Mouse (Mus musculus): ENCODE data around the gene Fbxo36. TPM values are rescaled to one million over a fixed set of nuclear protein-coding genes. Genes with fewer than 3 reads are reported as not detected.

Gene Fbxo36
- total and polyA plus RNA-seq, 2 experiments from 2014 or later = 8.3 to 12.8 TPM

GRCm38 (mm10) chr1:84881248-84882065 is 41.8 kb downstream of the Fbxo36 start:
- Histone ChIP-seq H3K4me2 (ENCODE audit: low read depth, low read length) (no peak overlapping the region), H3K9me3 (replicated peaks; ENCODE audit: control insufficient read depth, low read length) (no peaks in the 10 kb centered on the region), H3K4me3 (ENCODE audit: low read depth, low read length) (no peak overlapping the region), H3K27ac (ENCODE audit: low read depth) (no peak overlapping the region), H3K36me3 (replicated peaks; ENCODE audit: control insufficient read depth, insufficient read depth, low read length) (no peaks in the 10 kb centered on the region), H3K4me1 (ENCODE audit: control insufficient read depth, insufficient read depth) (no peaks in the 10 kb centered on the region), H3K9ac (replicated peaks; ENCODE audit: low read depth, low read length) (no peak overlapping the region), H3K27me3 (ENCODE audit: control insufficient read depth, insufficient read depth, low read length) (no peaks in the 10 kb centered on the region)
- TF ChIP-seq EP300 (IDR thresholded peaks at IDR 0.05; ENCODE audit: low read depth) (no peak), CTCF (IDR thresholded peaks at IDR 0.05; ENCODE audit: low read depth) (no peak; the same call in 1 of the 2 replicates)
- ATAC-seq (ENCODE audit: insufficient read depth, low read depth) = no peak
- DNase-seq (ENCODE audit: low spot score) = no peak
- 71% methylated on average over 11 of the region's 11 CpGs for WGBS

- H3K9me3 ChIP-seq (replicated peaks; ENCODE audit: control insufficient read depth, low read length) = no peaks in the 10 kb centered on the region
- no peak overlapping the region for H3K27ac ChIP-seq (ENCODE audit: low read depth)
- no peak for TF ChIP-seq EP300 (IDR thresholded peaks at IDR 0.05; ENCODE audit: low read depth)
- TF ChIP-seq CTCF (IDR thresholded peaks at IDR 0.05; ENCODE audit: low read depth) = no peak
- no peak overlapping the region for H3K9ac ChIP-seq (replicated peaks; ENCODE audit: low read depth, low read length)
- DNase-seq (ENCODE audit: low spot score) (no peak), ATAC-seq (ENCODE audit: insufficient read depth, low read depth) (no peak)
- 78% methylated on average over 2 of the region's 2 CpGs for WGBS
- no peak overlapping the region for H3K4me2 ChIP-seq (ENCODE audit: low read depth, low read length)
- H3K4me1 ChIP-seq (ENCODE audit: control insufficient read depth, insufficient read depth) = no peaks in the 10 kb centered on the region
- no peaks in the 10 kb centered on the region for H3K36me3 ChIP-seq (replicated peaks; ENCODE audit: control insufficient read depth, insufficient read depth, low read length)
- H3K27me3 ChIP-seq (ENCODE audit: control insufficient read depth, insufficient read depth, low read length) = no peaks in the 10 kb centered on the region
- H3K4me3 ChIP-seq (ENCODE audit: low read depth, low read length) = no peak overlapping the region
These were observed 42.5 kb downstream of the Fbxo36 start for GRCm38 (mm10) chr1:84882066-84882532.

- TF ChIP-seq CTCF (IDR thresholded peaks at IDR 0.05; ENCODE audit: low read depth) = no peak
- no peak for TF ChIP-seq EP300 (IDR thresholded peaks at IDR 0.05; ENCODE audit: low read depth)
- no peak overlapping the region for H3K27ac ChIP-seq (ENCODE audit: low read depth)
- no peaks in the 10 kb centered on the region for H3K36me3 ChIP-seq (replicated peaks; ENCODE audit: control insufficient read depth, insufficient read depth, low read length)
- DNase-seq (ENCODE audit: low spot score) (no peak), ATAC-seq (ENCODE audit: insufficient read depth, low read depth) (no peak)
- 86% methylated on average over 4 of the region's 4 CpGs for whole genome bisulfite sequencing
- no peaks in the 10 kb centered on the region for H3K9me3 ChIP-seq (replicated peaks; ENCODE audit: control insufficient read depth, low read length)
- no peaks in the 10 kb centered on the region for H3K27me3 ChIP-seq (ENCODE audit: control insufficient read depth, insufficient read depth, low read length)
- no peaks in the 10 kb centered on the region for H3K4me1 ChIP-seq (ENCODE audit: control insufficient read depth, insufficient read depth)
- H3K4me3 ChIP-seq (ENCODE audit: low read depth, low read length) = no peak overlapping the region
- no peak overlapping the region for H3K9ac ChIP-seq (replicated peaks; ENCODE audit: low read depth, low read length)
- H3K4me2 ChIP-seq (ENCODE audit: low read depth, low read length) = no peak overlapping the region
These were observed 43.3 kb downstream of the Fbxo36 start for GRCm38 (mm10) chr1:84882937-84883336.

- Histone ChIP-seq H3K4me1 (ENCODE audit: control insufficient read depth, insufficient read depth) (no peaks in the 10 kb centered on the region), H3K9me3 (replicated peaks; ENCODE audit: control insufficient read depth, low read length) (no peaks in the 10 kb centered on the region), H3K4me3 (ENCODE audit: low read depth, low read length) (no peak overlapping the region), H3K4me2 (ENCODE audit: low read depth, low read length) (no peak overlapping the region), H3K27me3 (ENCODE audit: control insufficient read depth, insufficient read depth, low read length) (no peaks in the 10 kb centered on the region), H3K36me3 (replicated peaks; ENCODE audit: control insufficient read depth, insufficient read depth, low read length) (no peaks in the 10 kb centered on the region), H3K27ac (ENCODE audit: low read depth) (no peak overlapping the region), H3K9ac (replicated peaks; ENCODE audit: low read depth, low read length) (no peak overlapping the region)
- no peak for TF ChIP-seq EP300 (IDR thresholded peaks at IDR 0.05; ENCODE audit: low read depth)
- WGBS = 62% methylated on average over 4 of the region's 4 CpGs
- ATAC-seq (ENCODE audit: insufficient read depth, low read depth) (no peak), DNase-seq (ENCODE audit: low spot score) (no peak)
These were observed 44.2 kb downstream of the Fbxo36 start for GRCm38 (mm10) chr1:84883889-84884288.

- Histone ChIP-seq H3K9me3 (replicated peaks; ENCODE audit: control insufficient read depth, low read length) (no peaks in the 10 kb centered on the region), H3K27ac (ENCODE audit: low read depth) (no peak overlapping the region), H3K27me3 (ENCODE audit: control insufficient read depth, insufficient read depth, low read length) (no peaks in the 10 kb centered on the region), H3K4me3 (ENCODE audit: low read depth, low read length) (no peak overlapping the region), H3K4me2 (ENCODE audit: low read depth, low read length) (no peak overlapping the region), H3K4me1 (ENCODE audit: control insufficient read depth, insufficient read depth) (no peaks in the 10 kb centered on the region), H3K9ac (replicated peaks; ENCODE audit: low read depth, low read length) (no peak overlapping the region), H3K36me3 (replicated peaks; ENCODE audit: control insufficient read depth, insufficient read depth, low read length) (no peaks in the 10 kb centered on the region)
- ATAC-seq (ENCODE audit: insufficient read depth, low read depth) = no peak
- no peak for DNase-seq (ENCODE audit: low spot score)
- TF ChIP-seq EP300 (IDR thresholded peaks at IDR 0.05; ENCODE audit: low read depth) = no peak
- TF ChIP-seq CTCF (IDR thresholded peaks at IDR 0.05; ENCODE audit: low read depth) = no peak
- WGBS = 82% methylated on average over 3 of the region's 3 CpGs
These were observed 45.5 kb downstream of the Fbxo36 start for GRCm38 (mm10) chr1:84885174-84885573.

- Histone ChIP-seq H3K4me1 (ENCODE audit: control insufficient read depth, insufficient read depth) (no peaks in the 10 kb centered on the region), H3K36me3 (replicated peaks; ENCODE audit: control insufficient read depth, insufficient read depth, low read length) (no peaks in the 10 kb centered on the region), H3K4me3 (ENCODE audit: low read depth, low read length) (no peak overlapping the region), H3K4me2 (ENCODE audit: low read depth, low read length) (no peak overlapping the region), H3K9ac (replicated peaks; ENCODE audit: low read depth, low read length) (no peak overlapping the region), H3K27me3 (ENCODE audit: control insufficient read depth, insufficient read depth, low read length) (no peaks in the 10 kb centered on the region), H3K9me3 (replicated peaks; ENCODE audit: control insufficient read depth, low read length) (no peaks in the 10 kb centered on the region), H3K27ac (ENCODE audit: low read depth) (no peak overlapping the region)
- 87% methylated on average over 6 of the region's 6 CpGs for WGBS
- no peak for TF ChIP-seq EP300 (IDR thresholded peaks at IDR 0.05; ENCODE audit: low read depth)
- TF ChIP-seq CTCF (IDR thresholded peaks at IDR 0.05; ENCODE audit: low read depth) = no peak
- DNase-seq (ENCODE audit: low spot score) (no peak), ATAC-seq (ENCODE audit: insufficient read depth, low read depth) (no peak)
These were observed 46.3 kb downstream of the Fbxo36 start for GRCm38 (mm10) chr1:84885921-84886320.
